Mouse (Mus musculus): ENCODE measurements around the gene Fbxo11.

- TF ChIP-seq CTCF (IDR thresholded peaks at IDR 0.05; ENCODE audit: low read depth) (no peak), EP300 (IDR thresholded peaks at IDR 0.05; ENCODE audit: low read depth) (no peak)
These were observed 3.1 kb downstream of the Fbxo11 start for GRCm38 (mm10) chr17:88061942-88062341.
